Mouse (Mus musculus) G1E (cell line): Measurements from ENCODE around the gene Serpine3. TPM values are rescaled to one million over a fixed set of nuclear protein-coding genes. Genes with fewer than 3 reads are reported as not detected.

ENCODE experiments used
- ATAC-seq: 2 replicates; pipeline ENCODE4 v1.8.0; 2016; ENCODE audit warnings: mild to moderate bottlenecking; ENCODE audit not compliant: insufficient number of reproducible peaks, poor library complexity, low FRiP score, severe bottlenecking; ENCODE audit errors: extremely low read depth
- DNase-seq: peaks from one replicate; pipeline ENCODE4 v3.0.0; 2012; ENCODE audit warnings: low spot score
- H3K27me3 ChIP-seq: 2 replicates; pipeline ENCODE4 v1.6.1; 2012; ENCODE audit warnings: mild to moderate bottlenecking, low read length, inconsistent platforms; ENCODE audit not compliant: insufficient read depth
- H3K36me3 ChIP-seq: replicated peaks from 2 replicates; pipeline ENCODE3; 2012; ENCODE audit warnings: mild to moderate bottlenecking, inconsistent platforms
- H3K4me1 ChIP-seq: 2 replicates; pipeline ENCODE4 v1.6.1; 2012; ENCODE audit warnings: low read depth, low read length, inconsistent platforms, mixed read lengths; ENCODE audit not compliant: insufficient read depth
- H3K4me3 ChIP-seq: 2 replicates; pipeline ENCODE4 v1.5.1; 2012; ENCODE audit warnings: low read depth, mild to moderate bottlenecking, inconsistent platforms, low read length, moderate library complexity, mixed read lengths
- H3K9me3 ChIP-seq: replicated peaks from 2 replicates; pipeline ENCODE4 v1.6.1; 2012; ENCODE audit warnings: inconsistent platforms
- CTCF ChIP-seq: IDR thresholded peaks from 2 replicates; pipeline ENCODE4 v1.5.1; 2012; ENCODE audit warnings: low read depth, low read length, inconsistent platforms, mixed read lengths
- GATA1 ChIP-seq: IDR thresholded peaks from 2 replicates; pipeline ENCODE4 v1.6.1; 2012; ENCODE audit warnings: borderline replicate concordance, low read length, inconsistent platforms, mixed read lengths
- GATA2 ChIP-seq: IDR thresholded peaks from 2 replicates; pipeline ENCODE4 v1.6.1; 2012; ENCODE audit warnings: low read depth, low read length, inconsistent platforms, borderline replicate concordance
- POLR2AphosphoS5 ChIP-seq: IDR thresholded peaks from 2 replicates; pipeline ENCODE4 v1.6.1; 2012; ENCODE audit warnings: low read depth, low read length, inconsistent platforms; ENCODE audit not compliant: insufficient replicate concordance
- TAL1 ChIP-seq: conservative IDR thresholded peaks from 2 replicates; pipeline ENCODE4 v1.6.1; 2012; ENCODE audit warnings: low read depth, low read length, inconsistent platforms, mixed read lengths
- polyA plus RNA-seq: library from polyadenylated mRNA; stranded (reverse); fragments of >175 nt; gene quantifications from 2 replicates; pipeline ENCODE4 v1.2.3, GENCODE M21; 2012
- total RNA-seq, 2 experiments: library from RNA; stranded (forward) in 1 of 2; stranded (reverse) in 1 of 2; fragments of 200-1000 nt in 1 of 2; fragments of >200 nt in 1 of 2; fragmentation: Nextera tagmentation in 1 of 2; gene quantifications; 2 replicates each; pipeline ENCODE4 v1.2.3; 2014 to 2017

The Serpine3 gene
- total and polyA plus RNA-seq, 3 experiments: not detected

- ATAC-seq (no peak), DNase-seq (no peak)
- TF ChIP-seq CTCF (no peak), GATA1 (no peak), POLR2AphosphoS5 (no peak), TAL1 (no peak), GATA2 (no peak)
- Histone ChIP-seq H3K27me3 (no peaks in the 10 kb centered on the region), H3K9me3 (no peaks in the 10 kb centered on the region), H3K4me3 (no peak overlapping the region), H3K36me3 (peaks cover 43% of the 10 kb centered on the region), H3K4me1 (peaks cover 17% of the 10 kb centered on the region; the same call in 1 of the 2 replicates)
These were observed 61.1 kb downstream of the Serpine3 start for GRCm38 (mm10) chr14:62724560-62724959.

- TF ChIP-seq POLR2AphosphoS5: no peak
- no peak for TF ChIP-seq GATA1
- TF ChIP-seq CTCF: no peak
- TF ChIP-seq TAL1: no peak
- TF ChIP-seq GATA2: no peak
- Histone ChIP-seq H3K9me3 (no peaks in the 10 kb centered on the region), H3K36me3 (peaks cover 57% of the 10 kb centered on the region), H3K27me3 (no peaks in the 10 kb centered on the region), H3K4me1 (peaks cover 9% of the 10 kb centered on the region), H3K4me3 (no peak overlapping the region)
- ATAC-seq (no peak), DNase-seq (no peak)
These were observed 68.4 kb downstream of the Serpine3 start for GRCm38 (mm10) chr14:62731902-62732301.

- no peak overlapping the region for H3K4me3 ChIP-seq
- ATAC-seq (no peak), DNase-seq (no peak)
- no peaks in the 10 kb centered on the region for H3K27me3 ChIP-seq
- H3K9me3 ChIP-seq: no peaks in the 10 kb centered on the region
- TF ChIP-seq CTCF (no peak), GATA2 (no peak), POLR2AphosphoS5 (no peak), GATA1 (no peak), TAL1 (no peak)
- H3K4me1 ChIP-seq: peaks cover 9% of the 10 kb centered on the region
- peaks cover 68% of the 10 kb centered on the region for H3K36me3 ChIP-seq
These were observed 70.2 kb downstream of the Serpine3 start for GRCm38 (mm10) chr14:62733666-62734065.

- DNase-seq (no peak), ATAC-seq (no peak)
These were observed 72.2 kb downstream of the Serpine3 start for GRCm38 (mm10) chr14:62735646-62736045.

More at GRCm38 (mm10) chr14:62735646-62736045, 72.2 kb downstream of the Serpine3 start:
- peaks cover 68% of the 10 kb centered on the region for H3K36me3 ChIP-seq
- no peak for TF ChIP-seq GATA2
- no peak for TF ChIP-seq GATA1
- no peak for TF ChIP-seq TAL1
- no peak for TF ChIP-seq POLR2AphosphoS5
- TF ChIP-seq CTCF: no peak
- peaks cover 14% of the 10 kb centered on the region for H3K4me1 ChIP-seq
- H3K9me3 ChIP-seq: no peaks in the 10 kb centered on the region
- no peak overlapping the region for H3K4me3 ChIP-seq
- H3K27me3 ChIP-seq: no peaks in the 10 kb centered on the region

Other genes starting within 250 kb of the Serpine3 start
- gene Gucy1b2, start 207.4 kb upstream of the Serpine3 start, total RNA-seq (2014; fragmentation: Nextera tagmentation): not detected in 2 replicates
- gene Gucy1b2, start 207.4 kb upstream of the Serpine3 start, total RNA-seq (2017): not detected in 2 replicates
- not detected in 2 replicates for gene Gucy1b2, start 207.4 kb upstream of the Serpine3 start, polyA plus RNA-seq
- gene Fam124a, start 107.9 kb upstream of the Serpine3 start, total RNA-seq (2014; fragmentation: Nextera tagmentation): 2.0 TPM in 1 of 2 replicates, not detected in the other
- 0.05 and 0.23 TPM in 2 replicates for gene Fam124a, start 107.9 kb upstream of the Serpine3 start, total RNA-seq (2017)
- not detected in 2 replicates for gene Fam124a, start 107.9 kb upstream of the Serpine3 start, polyA plus RNA-seq
- not detected in 2 replicates for gene Gm4131, start 96.7 kb upstream of the Serpine3 start, total RNA-seq (2014; fragmentation: Nextera tagmentation)
- not detected in 2 replicates for gene Gm4131, start 96.7 kb upstream of the Serpine3 start, total RNA-seq (2017)
- gene Gm4131, start 96.7 kb upstream of the Serpine3 start, polyA plus RNA-seq: not detected in 2 replicates
- gene Ints6, start 97.5 kb downstream of the Serpine3 start, total RNA-seq (2014; fragmentation: Nextera tagmentation): 144 and 145 TPM in 2 replicates
- gene Ints6, start 97.5 kb downstream of the Serpine3 start, total RNA-seq (2017): 109 and 191 TPM in 2 replicates
- gene Ints6, start 97.5 kb downstream of the Serpine3 start, polyA plus RNA-seq: 15.9 and 19.6 TPM in 2 replicates
- gene Wdfy2, start 174.0 kb downstream of the Serpine3 start, total RNA-seq (2014; fragmentation: Nextera tagmentation): 12.7 and 14.6 TPM in 2 replicates
- gene Wdfy2, start 174.0 kb downstream of the Serpine3 start, total RNA-seq (2017): 9.8 and 10.3 TPM in 2 replicates
- gene Wdfy2, start 174.0 kb downstream of the Serpine3 start, polyA plus RNA-seq: 2.3 and 2.5 TPM in 2 replicates